Mouse (Mus musculus): ENCODE results near the gene Drp2. TPM values are rescaled to one million over a fixed set of nuclear protein-coding genes. Genes with fewer than 3 reads are reported as not detected.

Gene Drp2
- polyA plus RNA-seq, 1 experiment: 0.75 TPM

DNA sequence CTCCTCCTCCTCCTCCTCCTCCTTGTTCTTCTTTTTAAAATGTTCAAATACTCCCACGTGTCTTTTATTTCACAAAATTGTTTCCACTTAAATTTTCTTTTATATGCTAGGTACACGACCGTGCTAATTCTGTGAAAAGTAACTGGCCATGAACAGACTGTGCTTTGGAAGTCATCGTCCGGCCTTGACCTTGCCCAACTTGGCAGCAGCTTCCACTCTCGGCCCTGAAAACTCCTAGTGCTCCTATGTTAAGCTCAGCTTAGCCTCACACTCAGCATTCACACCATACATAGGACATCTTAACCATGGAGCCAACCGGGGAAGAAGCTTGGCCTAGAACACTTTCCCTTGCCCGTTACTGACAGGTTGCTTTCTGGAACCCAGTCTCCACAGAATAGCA lies 96.3 kb downstream of the Drp2 start:
- 77% methylated on average over 8 of the region's 8 CpGs for WGBS
- Histone ChIP-seq H3K4me1 (ENCODE audit: control insufficient read depth, insufficient read depth, low read length) (no peaks in the 10 kb centered on the region), H3K4me3 (replicated peaks; ENCODE audit: extremely low read depth, low read depth, low read length) (no peak overlapping the region)
- no peak for DNase-seq
- TF ChIP-seq POLR2A (IDR thresholded peaks at IDR 0.05; ENCODE audit: borderline replicate concordance, extremely low read depth, low read depth, low read length) (no peak), CTCF (IDR thresholded peaks at IDR 0.05; ENCODE audit: insufficient read depth, low read length) (no peak)

Other genes with a start within 250 kb of the Drp2 start
- gene Xkrx, start 242.5 kb upstream of the Drp2 start, polyA plus RNA-seq (2012; rRNA removed): 0.69 and 4.6 TPM in 2 replicates
- not detected in 2 replicates for gene Arl13a, start 217.1 kb upstream of the Drp2 start, polyA plus RNA-seq (2012; rRNA removed)
- 0.15 and 0.23 TPM in 2 replicates for gene Nox1, start 182.6 kb upstream of the Drp2 start, polyA plus RNA-seq (2012; rRNA removed)
- gene Trmt2b, start 127.6 kb upstream of the Drp2 start, polyA plus RNA-seq (2012; rRNA removed): 5.3 and 9.1 TPM in 2 replicates
- 1.1 and 1.6 TPM in 2 replicates for gene Tmem35a, start 109.3 kb upstream of the Drp2 start, polyA plus RNA-seq (2012; rRNA removed)
- gene Cenpi, start 96.5 kb upstream of the Drp2 start, polyA plus RNA-seq (2012; rRNA removed): 0.12 and 0.32 TPM in 2 replicates
- gene Taf7l, start 71.9 kb downstream of the Drp2 start, polyA plus RNA-seq (2012; rRNA removed): not detected in 2 replicates
- 0.33 and 0.98 TPM in 2 replicates for gene Timm8a1, start 137.3 kb downstream of the Drp2 start, polyA plus RNA-seq (2012; rRNA removed)
- 1.6 and 3.3 TPM in 2 replicates for gene Btk, start 179.0 kb downstream of the Drp2 start, polyA plus RNA-seq (2012; rRNA removed)
- 73.7 and 105 TPM in 2 replicates for gene Rpl36a, start 181.1 kb downstream of the Drp2 start, polyA plus RNA-seq (2012; rRNA removed)
- gene Gla, start 196.6 kb downstream of the Drp2 start, polyA plus RNA-seq (2012; rRNA removed): 1.5 and 2.6 TPM in 2 replicates
- gene Hnrnph2, start 196.6 kb downstream of the Drp2 start, polyA plus RNA-seq (2012; rRNA removed): 9.8 and 23.7 TPM in 2 replicates

All from lung, adult 2 months (tissue).